Mouse (Mus musculus) forebrain, postnatal 0 days (tissue): ENCODE data around the gene Mrgbp. TPM values are rescaled to one million over a fixed set of nuclear protein-coding genes. Genes with fewer than 3 reads are reported as not detected.

Experiments used
- ATAC-seq: fragments of 200-750 bp; cut with Nextera tagmentation; 2 replicates; pipeline ENCODE4 v1.8.0; 2017; ENCODE audit warnings: mild to moderate bottlenecking, moderate library complexity
- DNase-seq: peaks from one replicate; pipeline ENCODE4 v3.0.0-alpha.2; 2015
- H3K27ac ChIP-seq: fragments of 300-500 bp; sonication (generic); 2 replicates; pipeline ENCODE4 v1.5.1; 2014; ENCODE audit warnings: low read depth, mild to moderate bottlenecking, antibody characterized with exemption, low read length, moderate library complexity, mixed read lengths
- H3K27me3 ChIP-seq: fragments of 300-500 bp; sonication (generic); 2 replicates; pipeline ENCODE4 v1.6.1; 2014; ENCODE audit warnings: mild to moderate bottlenecking, low read length, mixed read lengths; ENCODE audit not compliant: insufficient read depth
- H3K36me3 ChIP-seq: fragments of 300-500 bp; sonication (generic); 2 replicates; pipeline ENCODE4 v1.6.1; 2014; ENCODE audit warnings: mild to moderate bottlenecking, moderate library complexity; ENCODE audit not compliant: insufficient read depth
- H3K4me1 ChIP-seq: fragments of 300-500 bp; sonication (generic); 2 replicates; pipeline ENCODE4 v1.6.1; 2014; ENCODE audit warnings: antibody characterized with exemption; ENCODE audit not compliant: insufficient read depth
- H3K4me2 ChIP-seq: fragments of 300-500 bp; sonication (generic); 2 replicates; pipeline ENCODE4 v1.6.1; 2014; ENCODE audit warnings: low read depth, mild to moderate bottlenecking, moderate library complexity
- H3K4me3 ChIP-seq: fragments of 300-500 bp; sonication (generic); 2 replicates; pipeline ENCODE4 v1.5.1; 2014; ENCODE audit warnings: low read depth, low read length, mixed read lengths
- H3K9ac ChIP-seq: fragments of 300-500 bp; sonication (generic); 2 replicates; pipeline ENCODE4 v1.6.1; 2014; ENCODE audit warnings: mild to moderate bottlenecking
- H3K9me3 ChIP-seq: fragments of 300-500 bp; sonication (generic); 2 replicates; pipeline ENCODE4 v1.6.1; 2016; ENCODE audit warnings: low read length
- CTCF ChIP-seq: sonication (generic); IDR thresholded peaks from 2 replicates; pipeline ENCODE4 v1.5.1; 2016; ENCODE audit warnings: antibody characterized with exemption, control low read depth, low read depth
- WGBS: fragments of 180-500 bp; shearing (Covaris S2); extraction: QIAGEN DNeasy Blood & Tissue Kit; methylation state at CpG from one replicate; pipeline ENCODE4 v1.1.7; 2014; 5-methylcytosine and 5-hydroxymethylcytosine counted together
- polyA plus RNA-seq: library from polyadenylated mRNA; unstranded; fragments of >200 nt; fragmentation: Nextera tagmentation; extraction: Ambion mirVana; gene quantifications from 2 replicates; pipeline ENCODE4 v1.2.1, GENCODE M21; 2015
- total RNA-seq: library from RNA; depleted of rRNA; stranded (reverse); fragments of >200 nt; gene quantifications from 2 replicates; pipeline ENCODE4 v1.2.3, GENCODE M21; 2014; rRNA removed

The Mrgbp gene
- total and polyA plus RNA-seq, 2 experiments from 2014 or later: 34.2 to 63.2 TPM

DNA sequence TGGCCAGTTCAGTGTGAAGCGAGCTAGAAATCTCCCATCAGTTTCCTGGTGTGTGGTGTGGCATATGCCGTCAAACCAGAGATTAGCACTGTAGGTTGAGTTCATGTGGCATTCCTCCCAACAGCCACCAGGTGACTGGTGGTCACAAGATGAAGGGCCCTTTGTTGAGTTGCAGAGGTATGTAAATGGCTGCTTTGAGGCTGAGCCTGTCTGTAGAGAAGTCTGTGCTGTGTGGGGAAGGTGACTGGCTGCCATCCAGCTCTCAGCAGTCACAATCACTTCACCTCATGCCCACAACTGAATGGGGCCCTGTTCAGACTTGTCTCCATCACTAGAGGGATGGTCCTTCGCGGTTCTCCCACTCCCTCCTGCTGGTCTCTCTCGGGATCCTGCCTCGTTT, 23.7 kb downstream of the Mrgbp start:
- DNase-seq (no peak), ATAC-seq (no peak)
- WGBS: 48% methylated on average over 6 of the region's 6 CpGs

DNA sequence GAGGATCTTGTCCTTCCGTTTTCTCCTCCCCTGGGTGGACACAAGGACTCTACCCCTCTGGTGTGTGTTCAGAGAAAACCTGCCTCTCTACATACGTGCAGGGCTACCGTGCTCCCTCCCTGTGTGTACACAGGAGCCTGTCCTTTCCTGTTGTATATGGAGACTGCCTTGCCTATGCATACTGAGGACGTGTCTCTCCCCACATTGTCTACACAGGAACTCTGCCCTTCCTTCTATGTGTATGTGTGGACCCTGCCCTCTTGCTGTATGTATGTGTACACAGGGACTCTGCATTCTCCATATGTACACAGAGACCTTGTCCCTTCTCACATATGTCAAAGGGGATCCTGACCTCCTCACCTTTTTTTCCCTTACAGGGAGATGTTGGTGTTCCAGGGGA, 29.2 kb downstream of the Mrgbp start:
- ATAC-seq (no peak), DNase-seq (no peak)
- no peaks in the 10 kb centered on the region for H3K4me1 ChIP-seq
- no peaks in the 10 kb centered on the region for H3K9me3 ChIP-seq
- no peaks in the 10 kb centered on the region for H3K27me3 ChIP-seq
- WGBS: 85% methylated on average over 4 of the region's 4 CpGs
- H3K27ac ChIP-seq: no peak overlapping the region
- H3K4me3 ChIP-seq: no peak overlapping the region
- no peaks in the 10 kb centered on the region for H3K36me3 ChIP-seq
- TF ChIP-seq CTCF: no peak
- H3K4me2 ChIP-seq: no peak overlapping the region
- no peak overlapping the region for H3K9ac ChIP-seq

More for the DNA sequence above, 23.7 kb downstream of the Mrgbp start:
- H3K27me3 ChIP-seq: no peaks in the 10 kb centered on the region
- H3K9me3 ChIP-seq: no peaks in the 10 kb centered on the region
- H3K36me3 ChIP-seq: no peaks in the 10 kb centered on the region; the same call in 1 of the 2 replicates
- no peak overlapping the region for H3K27ac ChIP-seq
- H3K4me2 ChIP-seq: no peak overlapping the region
- no peak for TF ChIP-seq CTCF
- no peak overlapping the region for H3K4me3 ChIP-seq
- peaks cover 4% of the 10 kb centered on the region; the same call in 1 of the 2 replicates for H3K4me1 ChIP-seq
- no peak overlapping the region for H3K9ac ChIP-seq

DNA sequence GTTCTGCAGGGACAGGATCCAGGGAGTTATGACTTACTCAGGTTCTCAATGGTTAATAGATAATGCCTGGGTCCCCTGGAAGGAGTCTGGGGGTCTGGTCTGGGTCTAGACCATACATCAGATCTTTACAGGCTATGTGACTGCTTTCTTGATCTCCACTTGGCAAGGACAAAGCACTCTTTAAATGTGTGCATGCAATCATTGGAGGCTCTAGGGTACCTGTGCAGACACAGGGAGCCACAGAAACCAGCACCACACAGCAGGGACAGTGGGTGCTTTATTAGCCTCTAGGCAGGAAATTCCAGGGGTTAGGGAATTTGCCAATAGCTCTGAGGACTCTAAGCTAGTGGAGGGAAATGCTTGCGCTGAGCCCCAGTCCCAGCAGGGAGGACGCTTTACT, 30.8 kb downstream of the Mrgbp start:
- H3K4me1 ChIP-seq: no peaks in the 10 kb centered on the region
- no peak overlapping the region for H3K4me2 ChIP-seq
- no peak overlapping the region for H3K4me3 ChIP-seq
- H3K27ac ChIP-seq: no peak overlapping the region
- 91% methylated on average over 2 of the region's 2 CpGs for WGBS
- TF ChIP-seq CTCF: no peak
- ATAC-seq: no peak
- H3K9ac ChIP-seq: no peak overlapping the region
- H3K36me3 ChIP-seq: no peaks in the 10 kb centered on the region
- no peaks in the 10 kb centered on the region for H3K9me3 ChIP-seq
- DNase-seq: no peak
- no peaks in the 10 kb centered on the region for H3K27me3 ChIP-seq

Other genes with a start within 250 kb of the Mrgbp start
- gene Gata5, start 246.6 kb upstream of the Mrgbp start, total RNA-seq: not detected in 2 replicates
- not detected in 2 replicates for gene Gata5, start 246.6 kb upstream of the Mrgbp start, polyA plus RNA-seq
- gene Slco4a1, start 125.1 kb upstream of the Mrgbp start, total RNA-seq: 1.8 TPM in 2 replicates
- gene Slco4a1, start 125.1 kb upstream of the Mrgbp start, polyA plus RNA-seq: 1.3 and 1.6 TPM in 2 replicates
- 19.8 and 35.8 TPM in 2 replicates for gene Ntsr1, start 81.3 kb upstream of the Mrgbp start, total RNA-seq
- 13.2 and 18.1 TPM in 2 replicates for gene Ntsr1, start 81.3 kb upstream of the Mrgbp start, polyA plus RNA-seq
- 116 and 127 TPM in 2 replicates for gene Ogfr, start 7.9 kb downstream of the Mrgbp start, total RNA-seq
- 84.7 and 86.0 TPM in 2 replicates for gene Ogfr, start 7.9 kb downstream of the Mrgbp start, polyA plus RNA-seq
- 42.4 and 47.9 TPM in 2 replicates for gene Col9a3, start 16.5 kb downstream of the Mrgbp start, total RNA-seq
- gene Col9a3, start 16.5 kb downstream of the Mrgbp start, polyA plus RNA-seq: 46.8 and 49.5 TPM in 2 replicates
- gene Tcfl5, start 61.4 kb downstream of the Mrgbp start, total RNA-seq: 5.3 and 5.9 TPM in 2 replicates
- gene Tcfl5, start 61.4 kb downstream of the Mrgbp start, polyA plus RNA-seq: 0.88 and 1.2 TPM in 2 replicates
- gene Dido1, start 128.7 kb downstream of the Mrgbp start, total RNA-seq: 41.2 and 50.2 TPM in 2 replicates
- gene Dido1, start 128.7 kb downstream of the Mrgbp start, polyA plus RNA-seq: 12.2 and 17.6 TPM in 2 replicates
- gene Gid8, start 128.8 kb downstream of the Mrgbp start, total RNA-seq: 49.8 and 69.9 TPM in 2 replicates
- 43.6 and 50.6 TPM in 2 replicates for gene Gid8, start 128.8 kb downstream of the Mrgbp start, polyA plus RNA-seq
- gene Slc17a9, start 144.0 kb downstream of the Mrgbp start, total RNA-seq: 0.10 and 0.38 TPM in 2 replicates
- 0.10 and 0.19 TPM in 2 replicates for gene Slc17a9, start 144.0 kb downstream of the Mrgbp start, polyA plus RNA-seq
- gene Bhlhe23, start 195.6 kb downstream of the Mrgbp start, total RNA-seq: 0.33 and 0.46 TPM in 2 replicates
- 0.18 and 0.71 TPM in 2 replicates for gene Bhlhe23, start 195.6 kb downstream of the Mrgbp start, polyA plus RNA-seq